Mouse (Mus musculus) effector memory CD4-positive, alpha-beta T cell, adult 5 months (primary cell): ENCODE measurements around the gene Pla2g2f. TPM values are rescaled to one million over a fixed set of nuclear protein-coding genes. Genes with fewer than 3 reads are reported as not detected.

Source experiments
- polyA plus RNA-seq: library from polyadenylated mRNA; unstranded; fragments of 100-300 nt; shearing (Covaris generic); gene quantifications from one replicate; pipeline ENCODE4 v1.2.1, GENCODE M21; 2017

Pla2g2f gene
- polyA plus RNA-seq: not detected

GRCm38 (mm10) chr4:138757416-138757815 is at the start of gene Pla2g2f:
Gene Pla2g2f, minus strand, starts transcription at chr4:138757626.

GRCm38 (mm10) chr4:138775435-138775834 is 18.0 kb upstream of the Pla2g2f start, which contains the start of gene Pla2g2d:
Gene Pla2g2d, plus strand, starts transcription at chr4:138775735.

GRCm38 (mm10) chr4:138737031-138737430 is 20.4 kb downstream of the Pla2g2f start, which contains the start of gene Ubxn10:
Gene Ubxn10, minus strand, starts transcription at chr4:138737167.

GRCm38 (mm10) chr4:138724354-138725126 is 32.9 kb downstream of the Pla2g2f start, which contains the start of gene Pla2g2c:
Gene Pla2g2c, plus strand, starts transcription at chr4:138724792.

Other genes with a start within 250 kb of the Pla2g2f start
- not detected for gene Vwa5b1, start 121.7 kb downstream of the Pla2g2f start, polyA plus RNA-seq
- not detected for gene Pla2g2c, start 32.8 kb downstream of the Pla2g2f start, polyA plus RNA-seq
- not detected for gene Ubxn10, start 20.5 kb downstream of the Pla2g2f start, polyA plus RNA-seq
- 0.22 TPM for gene Pla2g2d, start 18.1 kb upstream of the Pla2g2f start, polyA plus RNA-seq
- not detected for gene Pla2g5, start 105.9 kb upstream of the Pla2g2f start, polyA plus RNA-seq
- gene Gm13030, start 116.3 kb upstream of the Pla2g2f start, polyA plus RNA-seq: not detected
- gene Pla2g2e, start 120.3 kb upstream of the Pla2g2f start, polyA plus RNA-seq: not detected
- 7.3 TPM for gene Otud3, start 156.3 kb upstream of the Pla2g2f start, polyA plus RNA-seq
- not detected for gene Rnf186, start 209.5 kb upstream of the Pla2g2f start, polyA plus RNA-seq
- 31.1 TPM for gene Tmco4, start 215.3 kb upstream of the Pla2g2f start, polyA plus RNA-seq